Mouse (Mus musculus) midbrain, embryonic 16.5 days (tissue): Measurements from ENCODE around the gene Pskh1. TPM values are rescaled to one million over a fixed set of nuclear protein-coding genes. Genes with fewer than 3 reads are reported as not detected.
A peak's percentile ranks its signal among the peaks of the same experiment; 100 is the strongest.

Experiments used
- ATAC-seq: fragments of 200-750 bp; cut with Nextera tagmentation; 2 replicates; pipeline ENCODE4 v1.8.0; 2017; ENCODE audit warnings: moderate TSS enrichment
- H3K27ac ChIP-seq: fragments of 300-500 bp; sonication (generic); 2 replicates; pipeline ENCODE4 v1.5.1; 2014; ENCODE audit warnings: mild to moderate bottlenecking, low read length, mixed read lengths
- H3K27me3 ChIP-seq: fragments of 300-500 bp; sonication (generic); 2 replicates; pipeline ENCODE4 v1.6.1; 2014; ENCODE audit warnings: low read depth, low read length, mixed read lengths; ENCODE audit not compliant: control insufficient read depth, insufficient read depth
- H3K36me3 ChIP-seq: fragments of 300-500 bp; sonication (generic); 2 replicates; pipeline ENCODE4 v1.6.1; 2014; ENCODE audit warnings: mild to moderate bottlenecking, low read length, moderate library complexity, mixed read lengths; ENCODE audit not compliant: control insufficient read depth, insufficient read depth
- H3K4me1 ChIP-seq: fragments of 300-500 bp; sonication (generic); 2 replicates; pipeline ENCODE4 v1.6.1; 2014; ENCODE audit warnings: mild to moderate bottlenecking, low read length, mixed read lengths; ENCODE audit not compliant: control insufficient read depth, insufficient read depth
- H3K4me2 ChIP-seq: fragments of 300-500 bp; sonication (generic); 2 replicates; pipeline ENCODE4 v1.6.1; 2014; ENCODE audit warnings: mild to moderate bottlenecking, low read length, mixed read lengths
- H3K4me3 ChIP-seq: fragments of 300-500 bp; sonication (generic); 2 replicates; pipeline ENCODE4 v1.5.1; 2014; ENCODE audit warnings: low read depth, mild to moderate bottlenecking, low read length, moderate library complexity, mixed read lengths
- H3K9ac ChIP-seq: fragments of 300-500 bp; sonication (generic); 2 replicates; pipeline ENCODE4 v1.6.1; 2014; ENCODE audit warnings: low read depth, low read length, mixed read lengths
- H3K9me3 ChIP-seq: fragments of 300-500 bp; sonication (generic); replicated peaks from 2 replicates; pipeline ENCODE4 v1.6.1; 2014; ENCODE audit warnings: mild to moderate bottlenecking, low read length, mixed read lengths; ENCODE audit not compliant: control insufficient read depth, poor library complexity, severe bottlenecking
- WGBS: fragments of 180-500 bp; shearing (Covaris S2); extraction: QIAGEN DNeasy Blood & Tissue Kit; methylation state at CpG from one replicate; pipeline ENCODE4 v1.1.7; 2014; 5-methylcytosine and 5-hydroxymethylcytosine counted together
- polyA plus RNA-seq: library from polyadenylated mRNA; unstranded; fragments of >200 nt; fragmentation: Nextera tagmentation; extraction: Ambion mirVana; gene quantifications from 2 replicates; pipeline ENCODE4 v1.2.1, GENCODE M21; 2015

Pskh1 gene
- polyA plus RNA-seq, 1 experiment from 2014 or later, result 10.6 TPM

DNA sequence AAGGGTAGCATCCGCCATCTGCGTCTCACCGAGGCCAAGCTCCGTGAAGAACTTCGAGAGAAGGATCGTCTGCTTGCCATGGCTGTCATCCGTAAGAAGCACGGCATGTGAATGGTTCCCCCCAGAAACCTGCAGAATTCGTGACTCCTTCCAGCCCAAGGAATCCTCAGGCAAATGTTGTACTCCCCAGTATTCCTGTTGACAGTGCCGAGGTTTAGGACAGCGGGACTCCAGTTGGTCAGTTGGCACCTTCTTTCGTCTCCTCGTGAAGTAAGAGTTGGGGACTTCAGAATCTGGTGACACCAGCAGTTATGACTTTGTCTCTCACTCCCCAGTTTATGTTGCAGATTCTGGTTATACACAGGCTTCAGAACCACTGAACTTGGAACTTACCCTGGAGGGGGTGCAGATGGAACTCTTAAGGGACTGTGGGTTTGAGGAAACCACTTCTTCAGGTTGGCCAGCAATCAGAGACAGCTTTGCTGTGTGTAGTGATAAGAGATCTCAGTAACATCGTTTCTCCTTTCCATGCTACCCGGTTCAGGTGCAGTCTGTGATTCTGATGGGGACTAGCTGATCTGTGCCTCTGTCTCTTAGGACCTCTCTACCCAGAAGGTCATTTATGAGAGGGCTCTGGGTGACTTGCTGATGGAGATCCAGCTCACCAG, 43.9 kb upstream of the Pskh1 start:
- 21% methylated on average over 15 of the region's 15 CpGs for WGBS
- Histone ChIP-seq H3K4me1 (peaks cover 37% of the 10 kb centered on the region), H3K27me3 (no peaks in the 10 kb centered on the region)

DNA sequence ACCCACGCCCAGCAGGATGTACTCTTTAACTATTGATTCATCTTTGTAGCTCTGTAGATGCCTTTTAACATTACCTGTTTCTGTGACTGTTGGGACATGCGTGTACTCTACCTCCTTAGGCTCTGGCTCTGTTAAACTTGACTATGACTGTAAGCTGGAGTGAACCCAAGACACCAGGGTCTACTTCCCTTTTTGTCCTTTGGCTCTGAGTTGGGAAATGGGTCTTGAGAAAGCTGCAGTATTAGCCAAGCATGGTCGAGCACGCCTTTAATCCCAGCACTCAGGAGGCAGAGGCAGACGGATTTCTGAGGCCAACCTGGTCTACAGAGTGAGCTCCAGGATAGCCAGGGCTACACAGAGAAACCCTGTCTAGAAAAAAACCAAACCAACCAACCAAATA, 41.7 kb upstream of the Pskh1 start:
- H3K4me1 ChIP-seq, result peaks cover 51% of the 10 kb centered on the region
- WGBS, result 85% methylated on average over 5 of the region's 5 CpGs
- ATAC-seq, result no peak
- H3K4me3 ChIP-seq, result no peak overlapping the region
- H3K36me3 ChIP-seq, result no peaks in the 10 kb centered on the region
- H3K27ac ChIP-seq, result no peak overlapping the region
- no peak overlapping the region for H3K9ac ChIP-seq
- H3K27me3 ChIP-seq, result no peaks in the 10 kb centered on the region
- H3K4me2 ChIP-seq, result no peak overlapping the region
- H3K9me3 ChIP-seq, result no peaks in the 10 kb centered on the region

More for the DNA sequence above, 43.9 kb upstream of the Pskh1 start:
- Histone ChIP-seq H3K27ac (peak overlapping the region; percentile 84), H3K4me2 (peak overlapping the region; percentile 99), H3K9me3 (no peaks in the 10 kb centered on the region), H3K9ac (peak overlapping the region; percentile 84), H3K4me3 (peak overlapping the region; percentile 66), H3K36me3 (no peaks in the 10 kb centered on the region)
- ATAC-seq, result no peak

DNA sequence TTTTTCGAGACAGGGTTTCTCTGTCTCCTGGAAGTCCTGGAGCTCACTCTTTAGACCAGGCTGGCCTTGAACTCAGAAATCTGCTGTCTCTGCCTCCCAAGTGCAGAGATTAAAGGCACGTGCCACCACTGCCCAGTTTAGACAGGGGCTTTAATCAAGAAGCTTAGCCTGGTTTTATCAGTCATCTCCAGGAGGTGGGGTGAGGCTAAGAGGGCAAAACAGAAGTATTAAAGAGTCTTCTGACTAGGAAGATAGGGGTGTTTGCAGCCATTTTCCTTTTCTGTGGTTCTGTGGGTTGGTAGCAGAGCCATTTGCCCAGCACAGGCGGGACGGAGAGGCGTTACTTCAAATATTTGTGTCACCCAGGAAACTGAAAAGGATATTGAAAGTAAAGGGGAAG, 40.9 kb upstream of the Pskh1 start:
- 75% methylated on average over 5 of the region's 5 CpGs for WGBS
- H3K4me3 ChIP-seq, result no peak overlapping the region
- peaks cover 58% of the 10 kb centered on the region for H3K4me1 ChIP-seq
- ATAC-seq, result no peak
- no peaks in the 10 kb centered on the region for H3K9me3 ChIP-seq
- no peaks in the 10 kb centered on the region for H3K36me3 ChIP-seq
- no peak overlapping the region; the same call in 1 of the 2 replicates for H3K27ac ChIP-seq
- H3K4me2 ChIP-seq, result no peak overlapping the region; the same call in 1 of the 2 replicates
- no peaks in the 10 kb centered on the region for H3K27me3 ChIP-seq
- no peak overlapping the region for H3K9ac ChIP-seq

DNA sequence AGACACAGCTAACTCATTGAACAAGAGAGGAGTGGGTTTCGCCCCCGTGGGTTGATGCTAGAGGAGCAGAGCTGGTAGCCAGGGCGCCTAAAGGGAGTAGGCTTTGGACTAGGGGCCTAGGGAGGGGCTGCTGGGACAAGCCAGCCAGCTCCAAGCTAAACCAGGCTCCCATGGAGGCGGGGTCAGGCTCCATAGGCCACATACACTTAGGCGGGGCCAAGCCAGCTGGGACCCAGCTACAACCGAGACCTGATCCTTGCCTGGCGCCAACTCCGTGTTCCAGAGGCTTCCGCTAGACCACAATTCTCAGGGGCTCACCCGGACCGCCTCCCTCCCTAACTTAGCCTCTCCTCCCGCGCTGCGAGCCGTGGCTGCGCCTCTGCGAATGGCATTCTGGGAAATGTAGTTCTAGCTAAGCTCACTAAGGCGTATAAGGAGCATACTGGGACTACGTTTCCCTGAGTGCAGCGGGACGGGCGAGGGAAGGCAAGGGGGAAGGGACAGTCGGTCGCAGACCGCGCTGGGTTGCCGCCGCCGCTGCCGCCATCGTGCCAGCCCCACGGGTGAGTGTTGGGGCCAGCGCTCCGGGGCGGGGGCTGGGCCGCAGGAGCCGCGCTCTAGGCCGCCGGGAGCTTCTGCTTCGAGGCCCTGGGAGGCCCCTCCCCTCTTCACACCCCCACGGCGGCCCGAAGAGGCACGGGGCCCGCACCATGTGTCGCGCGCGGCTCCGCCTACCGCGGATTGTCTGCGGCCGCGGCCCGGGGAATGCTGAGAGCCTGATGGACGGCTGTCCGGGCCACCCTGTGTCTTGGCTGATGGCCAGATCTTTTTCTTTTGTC, 39.9 kb upstream of the Pskh1 start, which contains the start of gene Nutf2:
Nutf2 (plus strand) TSS at position 438 of the 839 bp plus-strand sequence.
- Histone ChIP-seq H3K9ac (peak within 1 kb of the TSS; percentile 93), H3K4me1 (peaks cover 61% of the 10 kb centered on the region), H3K27me3 (no peaks in the 10 kb centered on the region), H3K4me2 (peak within 1 kb of the TSS; percentile 93), H3K27ac (peak within 1 kb of the TSS; percentile 90), H3K9me3 (no peaks in the 10 kb centered on the region), H3K36me3 (no peaks in the 10 kb centered on the region), H3K4me3 (peak within 1 kb of the TSS; percentile 91)
- peak; percentile 98 for ATAC-seq
- under 1% methylated on average over 56 of the region's 59 CpGs for WGBS

DNA sequence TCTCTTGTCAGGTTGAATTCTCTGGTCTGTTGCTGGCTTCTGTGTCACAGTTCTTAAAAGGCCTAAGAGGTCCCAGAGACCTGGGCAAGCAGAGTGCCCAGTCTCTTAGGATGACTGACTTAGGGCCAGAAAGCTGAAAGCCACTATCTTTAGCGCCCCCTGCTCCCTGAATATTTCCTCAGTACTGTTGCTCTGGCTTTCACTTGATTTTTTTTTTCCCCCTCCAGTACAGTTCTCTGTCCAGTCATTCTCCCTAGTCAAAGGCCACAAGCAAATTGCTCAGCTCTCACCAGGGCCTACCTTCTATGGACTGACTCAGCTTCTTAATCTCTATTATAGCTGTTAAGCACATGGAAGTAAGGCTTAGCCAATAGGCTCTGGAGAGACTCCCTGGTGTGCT, 38.3 kb upstream of the Pskh1 start:
- Histone ChIP-seq H3K27me3 (no peaks in the 10 kb centered on the region), H3K9ac (peak overlapping the region; percentile 93), H3K4me3 (peak overlapping the region; percentile 91), H3K4me1 (peaks cover 48% of the 10 kb centered on the region), H3K36me3 (no peaks in the 10 kb centered on the region), H3K27ac (no peak overlapping the region), H3K9me3 (no peaks in the 10 kb centered on the region), H3K4me2 (peak overlapping the region; percentile 93)
- 0% methylated on average over 1 of the region's 1 CpGs for WGBS
- ATAC-seq, result no peak

DNA sequence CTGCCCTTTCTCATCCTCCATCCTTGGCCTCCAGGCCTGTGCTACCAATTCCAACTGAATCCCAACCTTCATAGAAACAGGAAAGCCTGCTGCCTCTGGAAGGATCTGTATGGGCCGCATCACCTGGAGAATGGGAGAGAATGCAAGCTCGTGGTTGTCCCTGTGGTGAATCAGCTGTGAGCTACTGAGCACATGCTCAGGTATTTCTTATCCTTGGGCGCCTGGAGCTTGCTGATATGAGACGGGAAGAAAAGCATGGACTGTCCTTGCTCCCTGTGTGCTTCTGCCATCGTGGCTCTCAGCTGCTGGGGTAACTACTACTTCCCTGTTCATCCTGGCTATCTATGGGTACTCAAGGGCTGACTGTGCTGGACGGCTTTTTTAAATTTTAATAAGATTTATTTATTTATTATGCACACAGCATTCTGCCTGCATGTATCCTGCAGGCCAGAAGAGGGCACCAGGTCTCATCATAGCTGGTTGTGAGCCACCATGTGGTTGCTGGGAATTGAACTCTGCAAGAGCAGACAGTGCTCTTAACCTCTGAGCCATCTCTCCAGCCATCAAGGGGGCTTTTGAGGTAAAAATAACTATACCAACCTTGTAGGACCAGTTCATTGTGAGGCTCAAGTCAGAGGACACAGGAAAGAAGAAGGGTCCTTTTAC, 33.7 kb upstream of the Pskh1 start:
- Histone ChIP-seq H3K27ac (no peak overlapping the region), H3K4me1 (peaks cover 25% of the 10 kb centered on the region), H3K9me3 (no peaks in the 10 kb centered on the region), H3K27me3 (no peaks in the 10 kb centered on the region), H3K4me3 (no peak overlapping the region), H3K9ac (no peak overlapping the region), H3K36me3 (peaks cover 13% of the 10 kb centered on the region), H3K4me2 (no peak overlapping the region)
- ATAC-seq, result no peak
- WGBS, result 84% methylated on average over 6 of the region's 6 CpGs

DNA sequence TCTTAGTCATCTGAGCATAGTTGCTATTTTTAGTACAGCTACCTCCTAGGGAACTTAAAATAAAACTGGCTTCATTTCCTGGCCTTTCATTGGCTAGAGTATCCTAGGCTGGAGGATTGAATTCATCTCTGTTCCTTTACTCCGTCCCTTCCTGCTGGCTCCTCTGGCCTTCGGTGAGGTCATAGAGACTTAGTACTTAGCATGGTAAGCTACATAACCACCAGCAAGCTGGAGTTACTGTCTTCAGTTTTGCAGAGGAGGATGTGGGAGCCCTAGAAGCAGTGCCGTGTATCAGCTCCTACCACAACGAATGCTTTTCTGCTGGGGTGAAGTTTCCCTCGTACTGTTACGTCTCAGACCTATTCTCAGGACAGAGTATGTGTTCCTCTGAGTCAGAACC, 25.9 kb upstream of the Pskh1 start:
- Histone ChIP-seq H3K9me3 (no peaks in the 10 kb centered on the region), H3K4me2 (no peak overlapping the region), H3K4me1 (no peaks in the 10 kb centered on the region), H3K4me3 (no peak overlapping the region), H3K36me3 (peaks cover 13% of the 10 kb centered on the region), H3K27me3 (no peaks in the 10 kb centered on the region), H3K9ac (no peak overlapping the region), H3K27ac (no peak overlapping the region)
- ATAC-seq, result no peak
- whole genome bisulfite sequencing, result 94% methylated on average over 6 of the region's 6 CpGs

DNA sequence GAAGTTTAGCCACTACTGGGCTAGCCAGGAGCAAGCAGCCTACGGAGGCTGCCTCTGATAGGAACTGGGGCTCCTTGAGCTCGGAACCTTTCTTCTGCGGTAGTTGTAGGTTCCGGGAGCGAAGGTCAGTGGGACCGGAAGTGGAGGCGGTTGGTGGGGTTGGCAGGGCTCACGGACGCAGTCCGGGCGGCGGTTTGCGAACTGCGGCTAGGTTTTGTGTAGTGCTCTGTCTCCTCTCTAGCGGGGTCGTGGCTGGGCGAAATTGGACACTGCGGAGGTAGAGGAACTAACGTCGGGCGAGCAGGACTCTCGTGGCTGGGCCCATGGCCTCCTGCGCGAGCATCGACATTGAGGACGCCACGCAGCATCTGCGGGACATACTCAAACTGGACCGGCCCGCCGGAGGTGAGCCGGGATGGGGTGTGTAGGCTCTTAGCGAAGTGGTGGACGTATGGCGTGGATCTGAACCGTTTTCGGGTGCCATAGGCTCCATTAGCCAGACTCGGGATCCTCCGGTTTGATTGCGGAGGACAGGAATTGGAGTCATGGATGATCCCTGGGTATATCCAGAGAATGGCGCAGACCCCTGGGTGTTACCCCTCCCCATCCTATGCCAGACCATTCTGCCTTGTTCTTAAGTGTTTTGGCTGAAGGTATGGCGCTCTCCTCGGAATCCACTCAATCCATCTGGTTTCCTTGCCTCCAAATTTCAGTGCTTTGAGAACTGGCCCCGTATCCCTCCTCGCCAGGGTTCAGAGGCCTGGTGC, 19.3 kb upstream of the Pskh1 start, which contains the start of gene Edc4:
Edc4 (plus strand) TSS at position 128 of the 767 bp plus-strand sequence.
- Histone ChIP-seq H3K27me3 (no peaks in the 10 kb centered on the region), H3K4me3 (peak within 1 kb of the TSS; percentile 76), H3K36me3 (peaks cover 27% of the 10 kb centered on the region), H3K9me3 (no peaks in the 10 kb centered on the region), H3K27ac (peak within 1 kb of the TSS; percentile 53), H3K4me1 (peaks cover 29% of the 10 kb centered on the region), H3K9ac (peak within 1 kb of the TSS; percentile 86), H3K4me2 (peak within 1 kb of the TSS; percentile 75)
- under 1% methylated on average over 45 of the region's 45 CpGs for WGBS
- peak; percentile 84 for ATAC-seq
